Mouse (Mus musculus) embryo, embryonic 11 days (tissue): ENCODE results near the gene Tbcel.
A peak's percentile ranks its signal among the peaks of the same experiment; 100 is the strongest.

Source experiments
- DNase-seq: peaks from one replicate; pipeline ENCODE4 v3.0.0-alpha.2; 2015

Gene Tbcel

DNA sequence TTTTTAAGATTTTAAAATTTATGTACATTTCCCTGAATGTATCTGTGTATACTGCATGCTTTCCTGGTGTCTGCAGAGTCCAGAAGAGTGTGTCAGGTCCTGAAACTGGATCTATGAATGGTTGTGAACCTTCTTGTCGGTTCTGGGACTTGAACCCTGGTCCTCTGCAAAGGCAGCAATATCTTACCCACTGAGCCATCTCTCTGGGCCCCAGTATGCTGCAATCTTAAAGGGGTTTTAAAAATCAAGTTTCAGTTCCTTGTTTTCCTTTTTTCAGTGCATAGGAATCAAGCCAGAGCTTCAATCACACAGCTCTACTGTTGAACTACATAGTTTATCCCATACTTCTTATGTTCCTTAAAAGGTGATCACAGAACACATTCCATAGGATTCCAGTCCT is 24.7 kb downstream of the Tbcel start:
- DNase-seq = no peak

DNA sequence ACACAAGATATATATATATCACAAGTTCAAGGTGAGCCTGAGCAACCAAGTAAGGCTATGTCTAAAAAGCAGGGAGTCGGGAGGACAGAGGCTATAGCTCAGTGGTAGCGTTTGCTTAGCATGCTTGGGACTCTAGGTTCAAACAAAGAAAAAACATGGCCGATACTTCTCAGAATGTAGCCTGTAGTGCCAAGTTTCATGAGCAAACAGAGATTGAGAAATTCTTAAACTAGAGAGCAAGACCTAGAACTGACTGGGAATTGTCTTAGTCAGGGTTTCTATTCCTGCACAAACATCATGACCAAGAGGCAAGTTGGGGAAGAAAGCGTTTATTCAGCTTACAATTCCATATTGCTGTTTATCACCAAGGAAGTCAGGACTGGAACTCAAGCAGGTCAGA is 31.4 kb downstream of the Tbcel start:
- DNase-seq = no peak

DNA sequence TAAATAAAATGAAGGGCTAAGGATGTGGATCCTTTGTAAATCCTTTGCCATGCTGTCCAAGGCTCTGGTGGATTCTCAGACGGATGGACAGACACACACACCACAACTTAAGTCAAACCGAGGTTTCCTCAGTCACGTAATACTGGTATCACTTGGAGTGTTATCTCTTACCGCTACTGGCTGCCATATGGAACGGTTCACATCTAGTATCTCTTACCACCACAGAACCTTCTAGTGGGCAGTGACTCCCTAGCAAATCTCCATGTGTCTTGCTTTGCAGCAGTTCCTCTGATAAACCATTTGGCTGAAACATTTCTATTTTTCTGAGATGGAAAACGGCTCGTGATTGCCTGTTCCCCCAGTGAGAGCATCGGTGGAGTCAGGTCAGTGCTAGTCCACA is 33.4 kb downstream of the Tbcel start:
- DNase-seq = no peak

DNA sequence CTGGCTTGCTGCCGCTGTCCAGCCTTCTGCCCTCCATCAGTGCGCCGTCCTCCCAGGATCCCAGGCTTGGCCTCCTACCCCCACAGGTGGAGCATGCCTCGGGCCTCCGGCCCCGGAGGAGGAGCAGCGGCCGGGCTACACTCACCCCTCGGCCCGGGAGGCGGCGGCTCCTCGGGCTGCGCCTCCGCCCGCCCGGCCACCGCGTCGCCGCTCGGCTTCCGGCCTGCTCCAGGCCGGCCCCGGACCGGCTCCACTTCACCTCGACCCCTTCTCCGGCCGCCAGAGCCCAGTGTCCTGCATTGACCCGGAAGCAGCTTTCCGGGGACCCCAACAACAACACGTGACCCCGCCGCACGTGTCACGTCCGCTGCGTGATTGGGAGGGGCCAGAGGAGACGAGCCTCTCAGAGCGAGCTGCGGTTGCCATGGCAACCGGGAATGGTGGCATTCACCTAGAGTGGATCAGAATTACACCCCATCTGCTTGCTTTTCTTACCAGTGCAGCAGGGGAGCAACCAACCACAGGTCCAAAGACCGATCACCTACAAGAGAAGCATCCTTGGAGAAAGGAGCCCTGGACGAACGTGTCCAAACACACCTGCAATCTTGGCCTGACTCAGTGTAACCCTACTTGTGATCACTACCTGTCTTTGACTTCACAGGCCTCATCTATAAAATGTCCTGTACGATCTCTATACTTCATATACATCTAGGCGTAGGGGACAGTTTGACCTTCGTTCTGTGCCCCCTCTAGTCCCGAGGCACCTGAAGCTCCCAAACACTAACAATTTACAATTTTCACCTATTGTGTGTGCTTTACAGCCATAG is 35.5 kb downstream of the Tbcel start:
- peak; percentile 99 for DNase-seq

DNA sequence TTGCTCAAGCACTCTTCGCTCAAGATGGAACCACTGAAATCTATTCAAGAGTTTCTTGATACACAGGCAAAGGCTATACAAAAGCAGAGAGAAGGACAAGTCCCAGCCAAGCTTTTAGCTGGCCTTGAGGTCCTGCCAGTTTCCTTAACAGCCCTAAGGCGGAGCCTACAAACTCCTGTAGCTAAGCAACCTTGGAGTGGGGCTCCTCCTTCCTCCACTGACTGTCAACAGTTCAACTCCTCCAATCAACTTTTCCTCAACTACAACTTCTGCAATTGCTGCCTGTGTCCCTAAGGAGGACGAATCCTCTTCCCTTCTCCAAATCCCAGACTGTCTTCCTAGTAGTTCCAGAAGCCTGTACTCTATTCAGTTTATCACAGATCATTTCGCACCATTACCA is 36.4 kb downstream of the Tbcel start:
- DNase-seq = no peak

DNA sequence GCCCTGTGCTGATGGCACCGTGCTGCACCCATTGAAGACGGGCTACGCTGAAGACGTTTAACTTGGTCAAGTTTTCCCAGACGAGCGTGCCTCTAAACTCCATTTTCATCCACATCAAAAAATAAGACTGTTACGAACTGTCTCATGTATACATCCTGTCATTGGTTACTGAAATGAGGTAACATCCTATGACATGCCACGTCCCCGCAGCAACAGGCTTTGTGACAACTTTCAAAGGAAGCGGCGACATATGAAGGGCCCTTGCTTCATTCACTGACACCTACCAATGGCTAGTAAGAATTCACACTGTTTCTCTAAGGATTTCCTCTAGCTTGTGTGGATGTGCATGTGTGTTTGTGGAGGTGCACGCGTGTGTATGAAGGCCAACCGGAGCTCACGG is 38.3 kb downstream of the Tbcel start:
- DNase-seq = no peak

DNA sequence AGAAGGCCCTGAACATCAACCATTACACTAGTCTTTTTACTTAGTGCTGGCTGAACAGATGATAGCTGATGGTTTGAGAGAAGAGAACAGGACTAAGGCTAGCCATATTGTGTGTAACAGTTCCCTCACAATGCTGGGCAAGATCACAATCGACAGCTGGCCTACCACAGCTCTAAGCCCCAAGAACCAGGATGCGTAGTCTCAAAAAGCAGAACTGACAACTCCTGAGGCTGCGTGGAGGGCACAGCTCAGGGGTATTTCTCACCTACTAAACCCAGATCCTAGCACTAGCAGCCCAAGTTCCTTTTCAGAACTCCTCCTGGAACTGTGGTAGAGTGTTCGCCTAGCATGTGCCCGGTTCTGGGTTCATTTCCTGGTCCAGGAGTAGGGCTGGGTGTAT is 39.2 kb downstream of the Tbcel start:
- no peak for DNase-seq

DNA sequence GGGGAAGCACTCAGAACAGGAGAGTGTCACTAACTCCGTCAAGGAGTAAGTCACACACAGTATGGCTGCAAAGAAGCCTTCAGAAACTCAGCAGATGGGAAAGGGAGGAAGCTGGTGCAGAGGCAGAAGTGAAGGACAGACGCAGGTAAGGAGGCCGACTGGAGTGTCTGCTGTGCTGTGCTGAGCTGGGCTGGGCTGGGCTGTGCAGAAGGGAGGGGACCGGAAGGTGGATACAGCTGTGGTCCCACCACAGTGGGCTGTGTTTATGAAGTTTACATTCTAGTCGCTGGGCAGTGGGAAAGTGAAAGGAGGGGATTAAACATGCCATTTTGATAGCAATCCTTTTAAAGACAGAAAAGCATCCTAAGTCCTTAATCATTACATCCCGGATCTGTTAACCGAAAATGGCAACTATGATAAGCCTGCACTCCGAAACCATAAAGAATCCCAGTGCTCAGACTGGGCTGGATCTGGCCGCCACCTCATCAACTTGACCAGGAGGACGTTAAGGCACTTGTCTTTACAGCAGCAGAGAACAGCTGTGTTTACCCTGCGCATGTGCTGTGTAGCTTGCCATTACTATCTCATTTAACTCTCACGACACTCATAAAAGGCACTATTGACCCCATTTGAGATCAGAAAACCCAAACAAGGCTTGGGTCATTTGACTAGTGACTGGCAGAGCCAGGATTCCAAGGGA is 40.3 kb downstream of the Tbcel start:
- no peak for DNase-seq

DNA sequence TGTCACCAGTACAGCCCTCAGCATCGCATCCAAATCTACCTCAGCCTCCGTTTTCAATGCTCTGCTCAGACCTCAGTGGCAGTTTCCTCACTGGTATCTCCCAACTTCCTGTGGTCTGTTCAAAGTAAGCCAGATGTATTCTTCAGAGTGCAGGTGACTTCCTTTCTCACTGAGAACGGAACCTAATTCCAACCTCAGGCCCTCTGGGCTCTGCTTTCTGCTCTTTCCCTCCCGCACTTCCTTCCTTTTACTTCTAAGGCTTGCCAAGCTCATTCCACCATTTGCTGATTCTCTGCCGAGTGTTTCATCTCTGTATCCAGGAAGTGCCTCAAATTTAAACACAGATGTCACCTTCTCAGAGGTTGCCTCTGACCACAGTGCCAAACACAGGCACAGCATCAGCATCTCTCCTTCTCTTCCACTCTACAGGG is 41.9 kb downstream of the Tbcel start:
- no peak for DNase-seq

DNA sequence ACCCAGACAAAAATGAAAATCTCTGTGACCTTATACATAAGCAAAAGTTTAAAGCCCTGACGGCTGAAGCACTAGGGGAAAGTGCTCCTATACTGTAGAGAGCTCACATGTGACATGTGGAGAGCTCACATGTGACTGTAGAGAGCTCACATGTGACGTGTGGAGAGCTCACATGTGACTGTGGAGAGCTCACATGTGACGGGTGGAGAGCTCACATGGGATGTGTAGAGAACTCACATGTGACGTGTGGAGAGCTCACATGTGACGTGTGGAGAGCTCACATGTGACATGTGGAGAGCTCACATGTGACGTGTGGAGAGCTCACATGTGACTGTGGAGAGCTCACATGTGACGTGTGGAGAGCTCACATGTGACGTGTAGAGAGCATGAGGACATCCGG is 43.4 kb downstream of the Tbcel start:
- no peak for DNase-seq

DNA sequence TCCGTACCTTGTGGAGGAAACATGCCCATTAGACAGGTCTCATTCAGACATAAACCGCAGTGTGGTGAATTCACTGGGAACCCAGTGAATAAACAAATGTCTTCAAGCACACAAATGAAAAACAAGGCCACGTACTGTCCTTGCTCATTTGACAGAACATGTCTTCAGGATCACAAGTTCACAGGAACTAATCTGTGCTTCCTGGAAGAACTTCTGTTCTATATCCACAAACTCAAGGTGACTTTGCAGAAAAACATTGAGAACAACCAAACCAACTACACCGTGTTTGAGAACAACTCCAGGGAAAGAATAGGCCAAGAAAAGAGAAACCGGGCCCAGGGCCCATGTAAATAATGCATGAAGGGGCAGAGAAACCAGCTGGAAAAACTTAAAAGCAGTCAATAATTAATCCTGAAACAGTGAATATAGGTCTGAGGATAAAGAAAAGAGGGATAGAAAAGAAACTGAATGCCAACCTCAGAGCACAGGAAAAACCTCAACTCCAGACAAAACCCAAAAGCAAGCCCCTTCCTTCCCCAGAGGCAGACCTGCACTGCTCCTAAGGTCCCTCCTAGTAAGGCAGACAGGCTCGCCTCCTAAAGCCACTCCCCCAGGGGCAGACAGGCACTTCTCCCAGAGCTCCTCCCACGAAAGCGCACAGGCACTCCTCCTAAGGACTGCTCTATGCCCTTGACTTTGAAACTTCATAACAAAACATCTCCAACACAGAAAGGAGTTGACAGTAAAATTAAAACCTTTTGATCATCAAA is 44.2 kb downstream of the Tbcel start:
- peak; percentile 60 for DNase-seq

DNA sequence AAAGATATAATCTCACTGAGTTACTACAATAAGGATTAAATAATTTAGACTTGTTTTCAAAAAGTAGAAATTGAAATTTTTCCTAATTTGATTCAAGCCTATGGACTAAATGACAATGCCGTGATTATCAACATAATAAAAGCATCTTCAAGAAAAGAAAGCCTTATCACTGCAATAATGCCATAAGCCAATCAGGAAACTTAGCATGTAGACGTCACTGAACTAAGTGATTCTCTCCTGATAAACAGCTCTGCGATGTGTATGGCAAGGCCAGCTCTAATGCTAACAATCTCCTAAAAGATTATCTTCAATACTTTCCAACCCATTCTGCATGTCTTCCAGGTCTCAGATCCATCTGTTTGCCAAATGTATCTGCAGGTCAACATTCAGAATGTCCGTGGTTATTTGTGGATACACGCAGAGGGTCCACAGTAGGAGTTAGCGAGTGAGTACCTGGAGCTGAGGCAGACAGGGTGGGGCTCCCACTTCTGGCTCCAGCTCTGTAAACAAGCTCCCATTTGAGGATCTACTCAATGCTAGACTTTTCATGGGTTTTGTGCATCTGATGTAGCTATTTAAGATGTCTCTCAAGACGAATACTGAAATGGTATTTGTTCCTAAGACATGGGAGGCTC is 44.9 kb downstream of the Tbcel start:
- DNase-seq = no peak

DNA sequence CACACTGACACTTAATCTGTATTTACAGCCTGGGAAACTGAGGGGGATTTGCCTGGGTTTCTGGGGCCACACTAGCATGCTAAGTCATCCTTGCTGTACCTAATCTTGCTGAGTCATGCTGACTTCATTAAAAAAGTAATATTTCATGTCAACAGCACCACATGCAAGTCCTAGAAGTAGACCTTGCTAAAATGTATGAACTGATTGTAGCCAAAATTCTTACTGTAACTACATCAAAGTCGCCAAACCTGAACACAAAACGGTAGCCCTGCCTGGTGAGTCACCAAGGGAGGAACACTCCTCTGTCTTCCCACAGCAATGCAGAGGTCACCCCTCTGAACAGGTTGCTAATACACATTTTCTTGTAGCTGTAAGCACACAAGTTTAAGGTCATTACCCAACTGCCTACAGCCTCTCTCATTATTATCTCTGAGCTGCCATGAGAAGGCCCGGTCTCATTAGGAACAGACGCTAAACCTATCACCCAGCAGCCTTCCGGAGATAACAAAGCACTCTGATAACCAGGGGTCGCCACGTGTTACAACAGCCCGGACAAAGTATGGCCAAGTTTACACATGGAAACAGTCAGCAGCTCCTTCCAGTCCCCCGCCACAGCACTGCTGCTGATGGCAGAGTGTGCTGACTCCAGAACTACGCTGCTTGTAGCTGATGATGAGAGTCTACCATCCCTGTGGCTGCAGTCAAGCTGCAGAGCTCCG is 46.1 kb downstream of the Tbcel start:
- no peak for DNase-seq

DNA sequence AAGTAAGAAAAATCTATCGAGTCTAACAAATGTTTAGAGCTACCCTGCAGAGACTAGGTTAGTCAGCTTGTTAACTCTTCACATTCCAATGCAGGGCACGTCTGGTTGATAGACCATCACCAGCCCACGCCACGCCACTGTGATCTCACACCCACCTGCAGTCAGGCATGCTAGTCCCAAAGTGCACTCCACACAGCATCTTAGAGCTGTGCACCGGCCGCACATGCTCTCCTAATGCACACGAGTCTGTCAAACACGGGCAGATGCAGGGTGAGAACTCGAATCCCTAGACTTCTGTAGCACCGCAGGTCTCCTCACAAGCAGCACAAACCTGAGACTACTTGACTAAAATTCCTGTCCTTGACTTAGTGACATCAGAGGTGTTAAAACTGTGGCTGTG is 47.3 kb downstream of the Tbcel start:
- no peak for DNase-seq

DNA sequence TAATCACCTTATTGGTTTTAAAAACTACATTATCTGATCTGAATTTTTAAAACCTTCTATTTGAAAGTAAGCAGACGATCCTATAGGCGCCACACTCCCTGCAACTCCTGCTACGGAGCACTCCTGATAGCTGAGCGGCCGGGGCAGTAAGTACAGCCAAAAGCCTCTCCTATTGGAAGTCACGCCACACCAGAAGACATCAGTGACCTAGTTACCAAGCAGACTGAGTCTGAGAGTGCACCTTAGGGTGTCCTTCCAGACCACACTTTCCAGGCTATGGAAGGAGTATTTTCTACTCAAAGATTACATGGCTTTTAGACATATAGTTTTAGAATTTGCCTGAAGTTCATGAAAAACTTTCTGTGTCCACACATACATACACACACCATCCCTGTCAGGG is 47.9 kb downstream of the Tbcel start:
- DNase-seq = no peak

DNA sequence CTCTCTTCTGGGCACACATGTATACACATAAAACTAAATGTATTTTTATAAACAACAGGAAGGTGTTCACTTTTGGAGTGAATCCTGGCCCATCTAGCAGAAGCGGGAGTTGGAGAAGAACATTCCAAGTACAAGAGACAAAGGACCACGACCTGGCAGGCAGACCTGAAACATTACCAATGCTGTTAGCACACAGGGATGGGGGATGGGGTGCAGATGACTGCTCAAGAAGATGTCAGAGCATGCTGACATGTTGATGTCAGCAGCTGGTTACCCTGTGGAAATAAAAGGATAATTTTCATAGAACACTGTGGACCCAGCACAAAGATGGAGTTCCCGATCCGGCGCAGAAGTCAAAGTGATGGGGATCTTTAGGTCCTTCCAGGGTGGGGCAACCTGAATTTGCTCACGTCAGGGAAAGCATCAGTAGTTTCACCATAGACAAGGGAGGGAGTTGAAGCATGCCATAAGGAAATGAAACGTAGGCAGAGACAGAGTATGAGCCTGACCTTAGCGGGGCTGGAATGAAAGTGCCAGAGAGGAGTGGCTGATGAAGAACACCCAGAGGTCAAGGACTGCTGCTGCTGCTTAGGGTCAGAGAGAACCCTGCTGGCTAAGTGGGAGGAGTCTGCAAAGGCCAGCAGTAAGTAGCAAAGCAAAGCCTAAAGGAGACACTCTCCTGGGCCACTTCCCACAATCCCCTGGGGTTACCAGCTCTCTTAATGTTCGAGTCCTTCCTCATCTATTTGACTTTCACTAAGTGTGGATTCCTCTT is 48.7 kb downstream of the Tbcel start:
- no peak for DNase-seq

DNA sequence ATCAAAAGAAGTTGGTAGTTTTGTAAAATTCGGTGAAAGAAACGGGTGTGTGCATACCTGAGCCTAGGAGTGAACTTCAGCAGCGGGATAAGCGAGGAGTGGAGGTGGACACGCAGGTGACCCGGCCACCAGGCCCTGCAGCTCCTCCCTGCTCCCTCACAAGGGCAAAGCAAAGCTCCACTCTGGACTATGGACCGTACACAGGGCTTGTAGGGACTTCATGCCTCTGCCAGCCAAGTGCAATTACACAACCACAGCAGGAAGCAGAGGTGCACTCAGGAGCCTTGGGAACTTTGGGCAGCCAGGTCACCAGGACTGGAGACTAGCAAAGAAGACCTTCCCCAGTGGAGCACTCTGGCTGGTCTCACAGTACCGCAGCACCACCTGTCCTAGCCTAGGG is 50.1 kb downstream of the Tbcel start:
- DNase-seq = no peak

DNA sequence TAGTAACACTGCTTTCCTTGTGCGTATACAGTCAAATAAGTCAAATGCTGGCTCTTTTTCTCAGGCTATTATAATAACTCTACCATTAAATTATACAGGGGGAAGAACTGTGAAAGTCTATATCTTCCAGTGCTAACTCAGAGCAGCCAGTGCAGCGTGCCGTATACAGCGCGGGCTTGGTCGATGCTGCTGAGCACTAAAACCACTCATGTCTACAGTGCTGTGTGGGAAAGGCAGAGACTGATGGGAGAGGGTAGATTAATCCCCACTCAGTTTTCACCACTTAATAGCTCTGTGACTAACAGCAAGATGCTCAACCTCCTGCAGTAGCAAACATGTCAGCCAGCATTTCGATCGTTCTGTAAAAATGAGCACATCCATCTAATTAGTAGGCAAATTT is 53.2 kb downstream of the Tbcel start:
- no peak for DNase-seq

DNA sequence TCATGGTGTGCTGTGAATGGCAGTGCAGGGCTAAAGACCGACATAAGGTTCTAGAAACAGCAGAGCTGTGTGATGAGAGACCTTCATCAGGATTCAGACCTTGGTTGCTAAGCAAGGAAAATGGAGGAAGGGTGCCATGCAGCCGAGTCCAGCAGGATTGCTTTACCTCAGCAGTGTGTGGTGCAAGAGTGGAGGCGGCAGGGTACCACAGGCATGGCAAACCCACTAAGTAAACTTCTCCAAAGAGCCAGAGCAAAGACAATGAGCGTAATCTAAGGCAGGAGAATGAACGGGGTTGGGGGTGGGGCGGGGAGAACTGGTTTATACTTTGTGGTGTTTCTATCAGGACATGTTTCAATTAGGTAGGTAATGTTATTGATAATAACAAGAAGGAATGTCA is 58.6 kb downstream of the Tbcel start:
- DNase-seq = no peak

DNA sequence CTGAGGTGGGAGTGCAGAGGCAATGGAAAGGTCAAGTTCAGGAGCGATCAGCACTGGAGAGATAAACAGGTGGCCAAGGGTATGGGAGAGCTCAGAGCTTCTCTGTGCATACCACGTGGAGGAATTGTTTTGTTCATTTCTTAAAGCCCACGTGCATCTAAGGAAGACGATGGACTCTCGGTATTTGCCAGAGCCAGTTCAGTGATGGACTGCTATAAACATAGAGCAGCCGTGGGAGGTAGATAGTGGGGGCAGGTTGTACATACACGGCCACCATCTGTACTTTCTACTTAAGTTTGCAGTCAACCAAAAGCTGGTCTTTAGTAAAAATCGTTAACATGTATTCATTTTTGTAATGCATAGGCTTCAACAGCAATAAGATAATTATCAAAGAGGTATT is 65.5 kb downstream of the Tbcel start:
- DNase-seq = no peak

DNA sequence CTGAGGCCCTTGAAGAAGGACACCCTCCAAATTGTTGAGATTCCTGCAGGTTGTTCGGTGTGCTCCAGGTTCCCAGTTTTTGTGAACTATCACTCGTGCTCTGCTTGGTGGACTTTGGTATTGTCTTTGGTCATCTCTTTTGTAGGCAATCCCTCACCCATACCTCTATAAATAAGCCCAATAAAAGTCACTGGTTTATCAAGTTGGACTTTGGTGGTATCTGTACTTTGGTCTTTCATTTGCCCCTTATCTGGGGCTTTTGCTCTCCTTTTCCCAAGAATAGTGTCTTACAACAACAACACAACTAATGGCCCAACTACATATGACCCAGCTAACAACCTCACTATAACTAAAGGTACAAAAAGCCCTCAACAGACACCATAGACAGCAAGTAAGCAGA is 66.4 kb downstream of the Tbcel start:
- DNase-seq = no peak

DNA sequence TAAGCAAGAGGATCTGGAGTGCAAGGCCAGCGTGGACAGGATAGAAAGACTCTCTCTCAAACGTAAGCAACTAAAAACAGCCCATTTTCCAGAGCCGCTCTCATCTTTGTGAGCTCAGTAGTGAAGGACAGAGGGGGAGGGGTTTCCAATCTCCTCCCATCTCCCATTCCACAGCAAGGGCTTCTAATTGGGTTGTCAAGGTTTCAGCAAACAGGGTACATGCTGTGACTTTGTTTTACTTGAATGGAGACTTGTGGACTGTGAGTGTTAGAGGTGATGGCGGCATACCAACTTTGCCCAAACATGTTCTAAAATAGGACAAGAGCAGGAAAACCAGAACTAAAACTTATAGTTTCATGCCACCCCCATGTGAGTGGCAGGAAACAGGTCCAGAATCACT is 68.2 kb downstream of the Tbcel start:
- no peak for DNase-seq
